Mouse (Mus musculus): ENCODE data around the gene Faap100. TPM values are rescaled to one million over a fixed set of nuclear protein-coding genes. Genes with fewer than 3 reads are reported as not detected.

The Faap100 gene
- total RNA-seq, 1 experiment = 27.2 TPM

- in situ Hi-C loops (cut with MboI; ENCODE audit: low sequenced_read_pairs in 2 of 2, unreplicated experiment in 2 of 2) = no loop called here
- Histone ChIP-seq H3K4me1 (ENCODE audit: control insufficient read depth in 2 of 2, insufficient read depth in 2 of 2, low read length in 2 of 2, poor library complexity in 1 of 2) (no peaks in the 10 kb centered on the region), H3K9ac (ENCODE audit: insufficient read depth, low read depth, low read length, poor library complexity, severe bottlenecking) (no peak overlapping the region), H3K36me3 (ENCODE audit: control insufficient read depth, insufficient read depth, low read length, poor library complexity, severe bottlenecking) (peaks cover 34% of the 10 kb centered on the region), H3K27ac (ENCODE audit: insufficient read depth, low read depth, low read length, poor library complexity, severe bottlenecking) (no peak overlapping the region), H3K4me3 (ENCODE audit: insufficient read depth in 1 of 2, low read depth in 1 of 2, low read length in 2 of 2, poor library complexity in 1 of 2, severe bottlenecking in 1 of 2) (no peak overlapping the region), H3K9me3 (ENCODE audit: control insufficient read depth, insufficient read depth, low read depth, low read length) (no peaks in the 10 kb centered on the region)
- TF ChIP-seq HCFC1 (IDR thresholded peaks at IDR 0.05; ENCODE audit: borderline replicate concordance, insufficient read depth, low read length) (no peak), MAFK (IDR thresholded peaks at IDR 0.05; ENCODE audit: insufficient read depth, low read depth, low read length) (no peak), CHD2 (IDR thresholded peaks at IDR 0.05; ENCODE audit: low read depth, low read length) (no peak), ZNF384 (IDR thresholded peaks at IDR 0.05; ENCODE audit: low read depth, low read length) (no peak)
- no peak for DNase-seq (ENCODE audit: low read depth, low spot score)
Observed at GRCm38 (mm10) chr11:120388580-120388979, 10.0 kb upstream of the Faap100 start.

- Histone ChIP-seq H3K4me3 (ENCODE audit: insufficient read depth in 1 of 2, low read depth in 1 of 2, low read length in 2 of 2, poor library complexity in 1 of 2, severe bottlenecking in 1 of 2) (no peak overlapping the region), H3K36me3 (ENCODE audit: control insufficient read depth, insufficient read depth, low read length, poor library complexity, severe bottlenecking) (peaks cover 36% of the 10 kb centered on the region), H3K4me1 (ENCODE audit: control insufficient read depth in 2 of 2, insufficient read depth in 2 of 2, low read length in 2 of 2, poor library complexity in 1 of 2) (no peaks in the 10 kb centered on the region), H3K9ac (ENCODE audit: insufficient read depth, low read depth, low read length, poor library complexity, severe bottlenecking) (no peak overlapping the region), H3K27ac (ENCODE audit: insufficient read depth, low read depth, low read length, poor library complexity, severe bottlenecking) (no peak overlapping the region), H3K9me3 (ENCODE audit: control insufficient read depth, insufficient read depth, low read depth, low read length) (no peaks in the 10 kb centered on the region)
- in situ Hi-C loops (cut with MboI; ENCODE audit: low sequenced_read_pairs in 2 of 2, unreplicated experiment in 2 of 2) = no loop called here
- peak; percentile 86 for TF ChIP-seq MAFK (IDR thresholded peaks at IDR 0.05; ENCODE audit: insufficient read depth, low read depth, low read length)
- TF ChIP-seq CHD2 (IDR thresholded peaks at IDR 0.05; ENCODE audit: low read depth, low read length) = no peak
- DNase-seq (ENCODE audit: low read depth, low spot score) = no peak
Observed at GRCm38 (mm10) chr11:120387157-120387556, 8.6 kb upstream of the Faap100 start.

GRCm38 (mm10) chr11:120386632-120387031 is 8.1 kb upstream of the Faap100 start:
- H3K36me3 ChIP-seq (ENCODE audit: control insufficient read depth, insufficient read depth, low read length, poor library complexity, severe bottlenecking) = peaks cover 39% of the 10 kb centered on the region
- H3K4me1 ChIP-seq (ENCODE audit: control insufficient read depth in 2 of 2, insufficient read depth in 2 of 2, low read length in 2 of 2, poor library complexity in 1 of 2) = no peaks in the 10 kb centered on the region
- no peak overlapping the region for H3K27ac ChIP-seq (ENCODE audit: insufficient read depth, low read depth, low read length, poor library complexity, severe bottlenecking)
- TF ChIP-seq MAFK (IDR thresholded peaks at IDR 0.05; ENCODE audit: insufficient read depth, low read depth, low read length) (no peak), HCFC1 (IDR thresholded peaks at IDR 0.05; ENCODE audit: borderline replicate concordance, insufficient read depth, low read length) (no peak), ZNF384 (IDR thresholded peaks at IDR 0.05; ENCODE audit: low read depth, low read length) (no peak), ZC3H11A (IDR thresholded peaks at IDR 0.05; ENCODE audit: borderline replicate concordance, low read depth, low read length) (no peak), CHD2 (IDR thresholded peaks at IDR 0.05; ENCODE audit: low read depth, low read length) (no peak)
- in situ Hi-C loops (cut with MboI; ENCODE audit: low sequenced_read_pairs in 2 of 2, unreplicated experiment in 2 of 2) = no loop called here
- H3K4me3 ChIP-seq (ENCODE audit: insufficient read depth in 1 of 2, low read depth in 1 of 2, low read length in 2 of 2, poor library complexity in 1 of 2, severe bottlenecking in 1 of 2) = no peak overlapping the region
- H3K9ac ChIP-seq (ENCODE audit: insufficient read depth, low read depth, low read length, poor library complexity, severe bottlenecking) = no peak overlapping the region
- H3K9me3 ChIP-seq (ENCODE audit: control insufficient read depth, insufficient read depth, low read depth, low read length) = no peaks in the 10 kb centered on the region
- DNase-seq (ENCODE audit: low read depth, low spot score) = no peak

- in situ Hi-C loops (cut with MboI; ENCODE audit: low sequenced_read_pairs in 2 of 2, unreplicated experiment in 2 of 2) = no loop called here
- no peak for DNase-seq (ENCODE audit: low read depth, low spot score)
- no peak for TF ChIP-seq MAFK (IDR thresholded peaks at IDR 0.05; ENCODE audit: insufficient read depth, low read depth, low read length)
- TF ChIP-seq CHD2 (IDR thresholded peaks at IDR 0.05; ENCODE audit: low read depth, low read length) = no peak
- Histone ChIP-seq H3K36me3 (ENCODE audit: control insufficient read depth, insufficient read depth, low read length, poor library complexity, severe bottlenecking) (peaks cover 40% of the 10 kb centered on the region), H3K4me3 (ENCODE audit: insufficient read depth in 1 of 2, low read depth in 1 of 2, low read length in 2 of 2, poor library complexity in 1 of 2, severe bottlenecking in 1 of 2) (no peak overlapping the region), H3K4me1 (ENCODE audit: control insufficient read depth in 2 of 2, insufficient read depth in 2 of 2, low read length in 2 of 2, poor library complexity in 1 of 2) (peaks cover 0 to 4% of the 10 kb centered on the region in 2 experiments; a peak in 1 of 4 replicates), H3K9ac (ENCODE audit: insufficient read depth, low read depth, low read length, poor library complexity, severe bottlenecking) (no peak overlapping the region), H3K27ac (ENCODE audit: insufficient read depth, low read depth, low read length, poor library complexity, severe bottlenecking) (no peak overlapping the region), H3K9me3 (ENCODE audit: control insufficient read depth, insufficient read depth, low read depth, low read length) (no peaks in the 10 kb centered on the region)
Observed at GRCm38 (mm10) chr11:120382509-120382908, 3.9 kb upstream of the Faap100 start.

- in situ Hi-C loops (cut with MboI; ENCODE audit: low sequenced_read_pairs in 2 of 2, unreplicated experiment in 2 of 2) = no loop called here
- TF ChIP-seq ZC3H11A (IDR thresholded peaks at IDR 0.05; ENCODE audit: borderline replicate concordance, low read depth, low read length) = no peak
- no peak for TF ChIP-seq ZNF384 (IDR thresholded peaks at IDR 0.05; ENCODE audit: low read depth, low read length)
- TF ChIP-seq HCFC1 (IDR thresholded peaks at IDR 0.05; ENCODE audit: borderline replicate concordance, insufficient read depth, low read length) = no peak
- TF ChIP-seq MAFK (IDR thresholded peaks at IDR 0.05; ENCODE audit: insufficient read depth, low read depth, low read length) = no peak
- TF ChIP-seq CHD2 (IDR thresholded peaks at IDR 0.05; ENCODE audit: low read depth, low read length) = no peak
- Histone ChIP-seq H3K27ac (ENCODE audit: insufficient read depth, low read depth, low read length, poor library complexity, severe bottlenecking) (no peak overlapping the region), H3K9me3 (ENCODE audit: control insufficient read depth, insufficient read depth, low read depth, low read length) (no peaks in the 10 kb centered on the region), H3K36me3 (ENCODE audit: control insufficient read depth, insufficient read depth, low read length, poor library complexity, severe bottlenecking) (peaks cover 45% of the 10 kb centered on the region), H3K4me1 (ENCODE audit: control insufficient read depth in 2 of 2, insufficient read depth in 2 of 2, low read length in 2 of 2, poor library complexity in 1 of 2) (peaks cover 0 to 6% of the 10 kb centered on the region in 2 experiments; a peak in 1 of 4 replicates), H3K9ac (ENCODE audit: insufficient read depth, low read depth, low read length, poor library complexity, severe bottlenecking) (no peak overlapping the region), H3K4me3 (ENCODE audit: insufficient read depth in 1 of 2, low read depth in 1 of 2, low read length in 2 of 2, poor library complexity in 1 of 2, severe bottlenecking in 1 of 2) (no peak overlapping the region)
- DNase-seq (ENCODE audit: low read depth, low spot score) = no peak
Observed at GRCm38 (mm10) chr11:120381157-120381556, 2.6 kb upstream of the Faap100 start.
